In genomic region chr15:96688784-96689318, GRCm38 (mm10) we compare ENCODE assay signal across 1 mouse cellular context.
TF ChIP-seq lines count a peak whose summit lies in the region.

No protein-coding gene starts in this region.

TF ChIP-seq in MEL, 35 proteins besides CTCF, POLR2A, EP300 and RAD21 (continued from another document):
- TF ChIP-seq JUND (IDR thresholded peaks at IDR 0.05; ENCODE audit: low read depth, low read length) (no peak), POLR2AphosphoS2 (IDR thresholded peaks at IDR 0.05; ENCODE audit: low read length) (peak; percentile 51; the same call in 1 of the 2 replicates), CHD1 (IDR thresholded peaks at IDR 0.05; ENCODE audit: low read depth, low read length) (peak; percentile 40; the same call in 1 of the 2 replicates)
